Mouse (Mus musculus) C2C12 (cell line): ENCODE data around the gene Galnt17.

ENCODE experiments used
- CEBPB ChIP-seq: IDR thresholded peaks from one replicate; pipeline ENCODE4 v1.6.1; 2011; ENCODE audit warnings: low read depth, mild to moderate bottlenecking, control low read depth, moderate library complexity
- MAX ChIP-seq: IDR thresholded peaks from one replicate; pipeline ENCODE4 v1.6.1; 2011; ENCODE audit warnings: mild to moderate bottlenecking, control low read depth
- USF1 ChIP-seq: IDR thresholded peaks from one replicate; pipeline ENCODE4 v1.6.1; 2011; ENCODE audit warnings: low read depth, mild to moderate bottlenecking, control low read depth, moderate library complexity

- TF ChIP-seq MAX (no peak), USF1 (no peak), CEBPB (no peak)
Measured at GRCm38 (mm10) chr5:131169186-131169585, 139.1 kb downstream of the Galnt17 start.
